Mouse (Mus musculus): ENCODE data around the gene Nthl1. TPM values are rescaled to one million over a fixed set of nuclear protein-coding genes. Genes with fewer than 3 reads are reported as not detected.
A peak's percentile ranks its signal among the peaks of the same experiment; 100 is the strongest.

Gene Nthl1
- total RNA-seq, 1 experiment: 39.4 TPM

DNA sequence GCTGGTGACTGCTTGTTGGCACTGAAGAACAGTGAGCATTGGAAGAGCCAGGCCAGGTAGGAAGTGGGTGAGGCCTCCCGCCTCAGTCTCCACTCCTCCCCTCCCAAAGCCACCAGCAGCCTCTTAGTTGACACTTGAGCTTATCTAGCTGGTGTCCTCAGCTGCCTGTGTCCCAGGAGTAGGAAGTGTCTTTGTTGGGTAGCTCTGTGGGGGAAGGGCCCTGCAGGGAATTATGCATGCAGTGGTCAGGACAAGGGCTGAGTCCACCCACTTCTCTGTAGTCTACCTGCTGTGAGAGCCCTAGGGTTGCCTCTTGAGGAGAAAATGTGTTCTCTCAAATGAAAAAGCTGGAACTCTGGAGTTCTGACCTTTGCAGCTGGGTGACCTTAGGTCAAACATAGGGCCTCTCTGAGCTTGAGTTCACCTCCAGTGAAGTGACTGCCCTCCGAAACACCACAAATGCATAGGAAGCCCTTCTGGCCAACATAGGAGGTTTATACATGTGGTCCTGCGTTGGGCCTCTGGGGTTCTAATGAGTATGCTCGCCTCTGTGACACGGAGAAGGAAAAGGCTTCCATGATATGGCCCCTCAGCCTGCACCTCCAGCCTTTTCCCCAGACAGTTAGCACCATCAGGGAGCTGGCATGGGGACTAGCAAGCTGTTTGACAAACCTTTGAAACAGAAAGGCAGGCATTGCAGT is 4.5 kb downstream of the Nthl1 start:
- no peak for DNase-seq (ENCODE audit: low read depth, low spot score)
- no peak for TF ChIP-seq MAFK (IDR thresholded peaks at IDR 0.05; ENCODE audit: insufficient read depth, low read depth, low read length)
- no peak for TF ChIP-seq ZNF384 (IDR thresholded peaks at IDR 0.05; ENCODE audit: low read depth, low read length)
- no peak for TF ChIP-seq CHD2 (IDR thresholded peaks at IDR 0.05; ENCODE audit: low read depth, low read length)
- no peak for TF ChIP-seq HCFC1 (IDR thresholded peaks at IDR 0.05; ENCODE audit: borderline replicate concordance, insufficient read depth, low read length)
- TF ChIP-seq ZC3H11A (IDR thresholded peaks at IDR 0.05; ENCODE audit: borderline replicate concordance, low read depth, low read length): no peak
- Histone ChIP-seq H3K9ac (ENCODE audit: insufficient read depth, low read depth, low read length, poor library complexity, severe bottlenecking) (no peak overlapping the region), H3K36me3 (ENCODE audit: control insufficient read depth, insufficient read depth, low read length, poor library complexity, severe bottlenecking) (peaks cover 14% of the 10 kb centered on the region; the same call in 1 of the 2 replicates), H3K4me1 (ENCODE audit: control insufficient read depth in 2 of 2, insufficient read depth in 2 of 2, low read length in 2 of 2, poor library complexity in 1 of 2) (peaks cover 0 to 25% of the 10 kb centered on the region in 2 experiments; a peak in 2 of 4 replicates), H3K4me3 (ENCODE audit: insufficient read depth in 1 of 2, low read depth in 1 of 2, low read length in 2 of 2, poor library complexity in 1 of 2, severe bottlenecking in 1 of 2) (no peak overlapping the region), H3K27ac (ENCODE audit: insufficient read depth, low read depth, low read length, poor library complexity, severe bottlenecking) (peak overlapping the region; percentile 8; the same call in 1 of the 2 replicates), H3K9me3 (ENCODE audit: control insufficient read depth, insufficient read depth, low read depth, low read length) (no peaks in the 10 kb centered on the region)
- in situ Hi-C loops (cut with MboI; ENCODE audit: low sequenced_read_pairs in 2 of 2, unreplicated experiment in 2 of 2): no loop called here

DNA sequence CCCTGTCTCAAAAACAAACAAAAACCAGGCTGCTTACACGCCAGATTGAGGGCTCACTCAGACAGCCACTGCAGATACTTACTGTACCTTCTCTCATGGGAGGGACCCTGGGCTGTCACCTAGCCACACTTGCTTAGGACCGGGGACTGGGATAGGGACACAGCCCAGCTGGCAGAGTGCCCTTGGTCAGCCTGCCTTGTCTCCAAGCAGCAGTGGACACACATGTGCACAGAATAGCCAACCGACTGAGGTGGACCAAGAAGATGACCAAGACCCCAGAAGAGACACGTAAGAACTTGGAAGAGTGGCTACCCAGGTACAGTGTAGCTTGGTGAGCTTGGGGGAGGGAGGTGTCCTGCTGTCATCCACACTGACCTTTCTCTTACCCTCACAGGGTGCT is 5.7 kb downstream of the Nthl1 start:
- Histone ChIP-seq H3K9ac (ENCODE audit: insufficient read depth, low read depth, low read length, poor library complexity, severe bottlenecking) (no peak overlapping the region), H3K27ac (ENCODE audit: insufficient read depth, low read depth, low read length, poor library complexity, severe bottlenecking) (no peak overlapping the region; the same call in 1 of the 2 replicates), H3K4me1 (ENCODE audit: control insufficient read depth in 2 of 2, insufficient read depth in 2 of 2, low read length in 2 of 2, poor library complexity in 1 of 2) (peaks cover 0 to 25% of the 10 kb centered on the region in 2 experiments; a peak in 2 of 4 replicates)

DNA sequence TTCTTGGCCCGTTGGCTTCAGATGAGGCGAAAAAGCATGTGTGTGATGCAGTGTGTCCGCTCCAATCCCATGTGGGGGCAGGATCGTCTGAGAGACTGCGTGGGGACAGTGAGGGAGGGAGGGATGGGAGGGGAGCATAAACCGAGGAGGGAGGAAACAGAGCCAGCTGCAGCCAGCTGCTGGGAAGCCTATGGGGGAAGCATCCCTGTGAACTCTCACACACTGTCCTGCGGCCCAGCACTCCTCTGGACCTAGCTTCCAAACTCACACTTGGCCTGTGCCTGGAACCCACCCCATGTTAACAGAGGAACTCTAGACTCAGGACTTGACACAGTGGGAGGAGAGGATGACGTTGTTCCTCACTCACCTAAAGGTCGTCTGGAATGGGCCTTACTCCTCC is 6.4 kb downstream of the Nthl1 start:
- peaks cover 0 to 24% of the 10 kb centered on the region in 2 experiments; a peak in 2 of 4 replicates for H3K4me1 ChIP-seq (ENCODE audit: control insufficient read depth in 2 of 2, insufficient read depth in 2 of 2, low read length in 2 of 2, poor library complexity in 1 of 2)
- in situ Hi-C loops (cut with MboI; ENCODE audit: low sequenced_read_pairs in 2 of 2, unreplicated experiment in 2 of 2): no loop called here

More for the DNA sequence above, 5.7 kb downstream of the Nthl1 start:
- Histone ChIP-seq H3K4me3 (ENCODE audit: insufficient read depth in 1 of 2, low read depth in 1 of 2, low read length in 2 of 2, poor library complexity in 1 of 2, severe bottlenecking in 1 of 2) (no peak overlapping the region), H3K9me3 (ENCODE audit: control insufficient read depth, insufficient read depth, low read depth, low read length) (no peaks in the 10 kb centered on the region), H3K36me3 (ENCODE audit: control insufficient read depth, insufficient read depth, low read length, poor library complexity, severe bottlenecking) (peaks cover 16% of the 10 kb centered on the region; the same call in 1 of the 2 replicates)
- no peak for DNase-seq (ENCODE audit: low read depth, low spot score)
- TF ChIP-seq ZNF384 (IDR thresholded peaks at IDR 0.05; ENCODE audit: low read depth, low read length): no peak
- TF ChIP-seq MAFK (IDR thresholded peaks at IDR 0.05; ENCODE audit: insufficient read depth, low read depth, low read length): no peak
- no peak for TF ChIP-seq HCFC1 (IDR thresholded peaks at IDR 0.05; ENCODE audit: borderline replicate concordance, insufficient read depth, low read length)
- no peak for TF ChIP-seq CHD2 (IDR thresholded peaks at IDR 0.05; ENCODE audit: low read depth, low read length)
- TF ChIP-seq ZC3H11A (IDR thresholded peaks at IDR 0.05; ENCODE audit: borderline replicate concordance, low read depth, low read length): no peak
- in situ Hi-C loops (cut with MboI; ENCODE audit: low sequenced_read_pairs in 2 of 2, unreplicated experiment in 2 of 2): no loop called here

DNA sequence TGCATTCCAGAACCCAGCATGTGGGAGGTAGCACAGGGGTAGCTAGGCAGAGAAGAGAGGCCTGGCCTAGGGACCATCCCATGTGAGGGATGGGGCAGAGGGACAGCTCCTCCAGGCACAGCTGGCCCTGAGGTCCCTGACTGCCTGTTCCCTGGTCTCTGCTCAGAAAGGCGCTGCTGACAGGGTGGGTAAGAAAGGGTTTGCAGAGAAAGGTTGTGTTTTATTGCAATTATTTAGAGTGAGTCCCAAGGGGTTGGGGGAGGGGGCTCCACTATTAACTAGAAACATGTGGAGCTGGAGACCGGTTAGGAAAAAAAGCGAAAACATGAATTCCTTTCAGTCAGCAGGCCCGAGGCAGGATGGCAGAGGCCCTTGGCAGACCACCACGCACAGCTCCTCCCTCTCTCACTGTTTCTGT is 7.1 kb downstream of the Nthl1 start:
- peaks cover 2 to 30% of the 10 kb centered on the region in 2 experiments; a peak in 2 of 4 replicates for H3K4me1 ChIP-seq (ENCODE audit: control insufficient read depth in 2 of 2, insufficient read depth in 2 of 2, low read length in 2 of 2, poor library complexity in 1 of 2)
- H3K9ac ChIP-seq (ENCODE audit: insufficient read depth, low read depth, low read length, poor library complexity, severe bottlenecking): peak overlapping the region; percentile 69; the same call in 1 of the 2 replicates
- H3K27ac ChIP-seq (ENCODE audit: insufficient read depth, low read depth, low read length, poor library complexity, severe bottlenecking): no peak overlapping the region
- H3K4me3 ChIP-seq (ENCODE audit: insufficient read depth in 1 of 2, low read depth in 1 of 2, low read length in 2 of 2, poor library complexity in 1 of 2, severe bottlenecking in 1 of 2): peak overlapping the region in 1 of 2 experiments; percentile 58; a peak in 2 of 4 replicates
- peaks cover 12% of the 10 kb centered on the region; the same call in 1 of the 2 replicates for H3K36me3 ChIP-seq (ENCODE audit: control insufficient read depth, insufficient read depth, low read length, poor library complexity, severe bottlenecking)
- H3K9me3 ChIP-seq (ENCODE audit: control insufficient read depth, insufficient read depth, low read depth, low read length): no peaks in the 10 kb centered on the region
- in situ Hi-C loops (cut with MboI; ENCODE audit: low sequenced_read_pairs in 2 of 2, unreplicated experiment in 2 of 2): no loop called here
- TF ChIP-seq HCFC1 (IDR thresholded peaks at IDR 0.05; ENCODE audit: borderline replicate concordance, insufficient read depth, low read length) (no peak), CHD2 (IDR thresholded peaks at IDR 0.05; ENCODE audit: low read depth, low read length) (no peak), ZC3H11A (IDR thresholded peaks at IDR 0.05; ENCODE audit: borderline replicate concordance, low read depth, low read length) (no peak), MAFK (IDR thresholded peaks at IDR 0.05; ENCODE audit: insufficient read depth, low read depth, low read length) (no peak), ZNF384 (IDR thresholded peaks at IDR 0.05; ENCODE audit: low read depth, low read length) (no peak)
- no peak for DNase-seq (ENCODE audit: low read depth, low spot score)

More for the DNA sequence above, 6.4 kb downstream of the Nthl1 start:
- Histone ChIP-seq H3K27ac (ENCODE audit: insufficient read depth, low read depth, low read length, poor library complexity, severe bottlenecking) (peak overlapping the region; percentile 35; the same call in 1 of the 2 replicates), H3K9me3 (ENCODE audit: control insufficient read depth, insufficient read depth, low read depth, low read length) (no peaks in the 10 kb centered on the region), H3K36me3 (ENCODE audit: control insufficient read depth, insufficient read depth, low read length, poor library complexity, severe bottlenecking) (peaks cover 16% of the 10 kb centered on the region; the same call in 1 of the 2 replicates), H3K4me3 (ENCODE audit: insufficient read depth in 1 of 2, low read depth in 1 of 2, low read length in 2 of 2, poor library complexity in 1 of 2, severe bottlenecking in 1 of 2) (no peak overlapping the region), H3K9ac (ENCODE audit: insufficient read depth, low read depth, low read length, poor library complexity, severe bottlenecking) (peak overlapping the region; percentile 43; the same call in 1 of the 2 replicates)
- DNase-seq (ENCODE audit: low read depth, low spot score): no peak
- no peak for TF ChIP-seq MAFK (IDR thresholded peaks at IDR 0.05; ENCODE audit: insufficient read depth, low read depth, low read length)

Data from ES-E14 (cell line).